Mouse (Mus musculus) ES-E14 (cell line): ENCODE measurements at regions not wholly inside any gene's neighbourhood (a gene's known extent, or its start where the extent isn't known, plus 50 kb on each side); places are given as distances from the start of the nearest gene placed in this dataset.

Experiments used
- CHD2 ChIP-seq: IDR thresholded peaks from 2 replicates; pipeline ENCODE4 v1.6.1; 2014; ENCODE audit warnings: mild to moderate bottlenecking, low read depth, low read length, inconsistent platforms
- HCFC1 ChIP-seq: IDR thresholded peaks from 2 replicates; pipeline ENCODE4 v1.6.1; 2012; ENCODE audit warnings: low read length, inconsistent platforms, borderline replicate concordance; ENCODE audit not compliant: insufficient read depth
- ZC3H11A ChIP-seq: IDR thresholded peaks from 2 replicates; pipeline ENCODE4 v1.6.1; 2012; ENCODE audit warnings: low read depth, mild to moderate bottlenecking, inconsistent platforms, low read length, borderline replicate concordance

GRCm38 (mm10) chr3:52535411-52536021 lies 267.4 kb downstream of the Foxo1 start:
- TF ChIP-seq CHD2 (no peak), HCFC1 (no peak), ZC3H11A (no peak)
